Mouse (Mus musculus): ENCODE measurements around the gene Gm47841.

DNA sequence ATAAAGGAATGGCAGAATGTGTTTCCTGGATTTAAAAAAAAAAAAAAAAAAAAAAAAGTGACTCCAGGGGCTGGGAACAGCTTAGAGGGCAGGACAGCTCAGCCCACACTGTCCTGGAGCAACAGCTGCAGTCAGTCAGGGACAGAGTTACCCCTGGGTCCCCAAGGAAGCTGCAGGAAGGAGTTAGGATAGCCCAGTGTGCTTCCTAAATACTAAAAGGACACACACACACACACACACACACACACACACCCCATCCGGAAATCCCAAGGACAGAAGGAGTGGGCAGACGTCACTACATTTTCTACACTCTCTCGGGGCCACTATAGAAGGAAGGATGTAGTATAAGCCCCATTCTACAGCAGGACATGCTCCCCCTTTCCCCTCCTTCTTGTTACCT lies 20.8 kb upstream of the Gm47841 start:
- TF ChIP-seq CHD2 (IDR thresholded peaks at IDR 0.05; ENCODE audit: low read depth, low read length) = no peak
- TF ChIP-seq MAFK (IDR thresholded peaks at IDR 0.05; ENCODE audit: insufficient read depth, low read depth, low read length) = no peak

All from ES-E14 (cell line).